Mouse (Mus musculus) G1E (cell line): ENCODE results near the gene Ufc1.

Experiments used
- CTCF ChIP-seq: IDR thresholded peaks from 2 replicates; pipeline ENCODE4 v1.5.1; 2012; ENCODE audit warnings: low read depth, low read length, inconsistent platforms, mixed read lengths
- GATA1 ChIP-seq: IDR thresholded peaks from 2 replicates; pipeline ENCODE4 v1.6.1; 2012; ENCODE audit warnings: borderline replicate concordance, low read length, inconsistent platforms, mixed read lengths

DNA sequence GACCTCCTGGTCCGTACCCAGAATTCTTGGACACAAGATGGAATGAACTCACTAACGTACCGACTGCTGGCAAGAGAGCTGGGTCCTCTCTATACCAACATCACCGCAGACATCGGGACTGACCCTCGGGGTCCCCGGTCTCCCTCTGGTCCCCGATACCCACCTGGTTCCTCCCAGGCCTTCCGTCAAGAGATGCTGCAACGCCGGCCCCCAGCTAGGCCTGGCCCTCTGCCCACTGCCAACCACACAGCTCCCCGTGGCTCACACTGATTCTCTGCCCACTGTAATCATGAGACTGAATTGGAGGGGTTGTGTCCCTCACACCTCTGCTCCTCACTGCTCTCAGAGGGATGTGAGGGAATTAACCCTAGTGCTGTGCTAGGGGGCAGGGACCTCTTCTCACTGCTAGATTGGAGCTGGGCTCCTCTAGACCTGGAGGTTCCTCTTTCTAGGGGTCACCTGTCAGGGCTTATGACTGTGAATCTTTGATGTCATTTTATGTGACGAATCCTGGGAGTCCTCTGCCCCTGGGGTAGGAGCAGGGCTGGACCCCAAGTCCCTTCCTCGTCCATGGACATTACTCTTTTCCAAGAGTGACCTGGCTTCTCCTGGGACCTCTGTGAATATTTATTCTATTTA lies 18.6 kb downstream of the Ufc1 start:
- TF ChIP-seq CTCF = no peak
- TF ChIP-seq GATA1 = no peak
